Mouse (Mus musculus): ENCODE data around the gene Olfr1140. TPM values are rescaled to one million over a fixed set of nuclear protein-coding genes. Genes with fewer than 3 reads are reported as not detected.

The Olfr1140 gene
- not detected in 2 replicates for polyA plus RNA-seq (2015; fragmentation: Nextera tagmentation; extraction: Ambion mirVana)

- Histone ChIP-seq H3K9me3 (no peaks in the 10 kb centered on the region), H3K36me3 (no peaks in the 10 kb centered on the region), H3K4me2 (no peak within 1 kb of the TSS), H3K27ac (replicated peaks) (no peak within 1 kb of the TSS), H3K9ac (no peak within 1 kb of the TSS), H3K4me3 (no peak within 1 kb of the TSS), H3K4me1 (replicated peaks) (no peaks in the 10 kb centered on the region), H3K27me3 (no peaks in the 10 kb centered on the region)
- WGBS: 70% methylated on average over 3 of the region's 3 CpGs
- no peak for ATAC-seq (ENCODE audit: low read depth)
These were observed at the start of gene Olfr1140 for GRCm38 (mm10) chr2:87743452-87743851. Olfr1140 (plus strand) TSS chr2:87743752.

- Histone ChIP-seq H3K9me3 (no peaks in the 10 kb centered on the region), H3K9ac (no peak within 1 kb of the TSS), H3K4me1 (replicated peaks) (no peaks in the 10 kb centered on the region), H3K36me3 (no peaks in the 10 kb centered on the region), H3K27me3 (no peaks in the 10 kb centered on the region), H3K27ac (replicated peaks) (no peak within 1 kb of the TSS), H3K4me2 (no peak within 1 kb of the TSS), H3K4me3 (no peak within 1 kb of the TSS)
- no peak for ATAC-seq (ENCODE audit: low read depth)
These were observed 49.7 kb upstream of the Olfr1140 start, which contains the start of gene Olfr1136 for GRCm38 (mm10) chr2:87693847-87694246. Olfr1136 (minus strand) TSS chr2:87693947.

DNA sequence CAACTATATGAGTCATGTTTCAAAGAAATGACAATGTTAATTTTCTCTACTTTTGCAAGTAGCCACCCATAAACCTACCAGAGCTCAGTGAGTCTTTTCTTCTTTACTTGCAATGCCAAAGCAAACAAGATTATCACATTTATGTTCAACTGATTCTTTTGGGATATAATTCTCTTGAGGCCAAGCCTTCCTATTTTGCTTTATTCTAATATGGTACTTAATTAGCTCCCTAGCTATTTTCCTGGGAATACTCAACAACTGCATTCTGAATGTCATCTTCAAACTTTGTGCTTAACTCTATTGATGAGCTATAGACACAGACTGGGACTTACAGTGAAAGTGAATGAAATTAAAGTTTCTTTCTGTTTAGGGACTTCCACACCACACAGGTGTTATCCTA is 30.5 kb upstream of the Olfr1140 start, which contains the start of gene Olfr1137:
Olfr1137 (minus strand) TSS at position 101 of the 400 bp plus-strand sequence.
- no peaks in the 10 kb centered on the region for H3K9me3 ChIP-seq
- H3K4me3 ChIP-seq: no peak within 1 kb of the TSS
- no peaks in the 10 kb centered on the region for H3K27me3 ChIP-seq
- H3K9ac ChIP-seq: no peak within 1 kb of the TSS
- H3K4me2 ChIP-seq: no peak within 1 kb of the TSS
- H3K4me1 ChIP-seq (replicated peaks): no peaks in the 10 kb centered on the region
- no peaks in the 10 kb centered on the region for H3K36me3 ChIP-seq
- ATAC-seq (ENCODE audit: low read depth): no peak
- no peak within 1 kb of the TSS for H3K27ac ChIP-seq (replicated peaks)

GRCm38 (mm10) chr2:87739878-87740277 is 3.7 kb upstream of the Olfr1140 start, which contains the start of gene Olfr1138:
Olfr1138 (minus strand) TSS chr2:87739978.
- WGBS: 89% methylated on average over 1 of the region's 1 CpGs
- no peaks in the 10 kb centered on the region for H3K4me1 ChIP-seq (replicated peaks)
- ATAC-seq (ENCODE audit: low read depth): no peak

DNA sequence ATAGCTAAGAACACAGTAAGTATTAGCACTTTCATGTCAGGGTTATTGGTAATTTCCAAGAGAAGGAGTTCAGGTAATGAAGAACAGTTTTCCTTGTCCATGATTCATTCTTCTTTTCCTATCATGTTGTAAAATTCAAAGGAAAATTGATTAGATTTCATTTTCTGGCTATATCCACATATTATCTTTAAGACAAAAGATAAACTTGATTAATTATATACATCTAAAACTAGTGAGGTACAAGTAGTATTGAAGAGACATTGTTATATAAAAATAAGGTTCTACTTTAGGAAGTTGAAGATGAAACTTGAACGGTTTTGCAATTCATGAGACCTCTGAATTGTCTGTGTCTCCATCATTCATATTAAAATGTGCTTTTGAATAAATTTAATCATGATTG is 10.3 kb downstream of the Olfr1140 start, which contains the start of gene Olfr1141:
Olfr1141 (minus strand) TSS at position 101 of the 400 bp plus-strand sequence.
- H3K9ac ChIP-seq: no peak within 1 kb of the TSS
- H3K9me3 ChIP-seq: no peaks in the 10 kb centered on the region
- no peak within 1 kb of the TSS for H3K4me3 ChIP-seq
- 83% methylated on average over 1 of the region's 1 CpGs for WGBS
- no peaks in the 10 kb centered on the region for H3K27me3 ChIP-seq
- H3K27ac ChIP-seq (replicated peaks): no peak within 1 kb of the TSS
- ATAC-seq (ENCODE audit: low read depth): no peak
- H3K36me3 ChIP-seq: no peaks in the 10 kb centered on the region
- no peak within 1 kb of the TSS for H3K4me2 ChIP-seq
- H3K4me1 ChIP-seq (replicated peaks): no peaks in the 10 kb centered on the region

More at GRCm38 (mm10) chr2:87739878-87740277, 3.7 kb upstream of the Olfr1140 start, which contains the start of gene Olfr1138:
- H3K27ac ChIP-seq (replicated peaks): no peak within 1 kb of the TSS
- no peak within 1 kb of the TSS for H3K4me2 ChIP-seq
- H3K9me3 ChIP-seq: no peaks in the 10 kb centered on the region
- H3K4me3 ChIP-seq: no peak within 1 kb of the TSS
- H3K36me3 ChIP-seq: no peaks in the 10 kb centered on the region
- no peaks in the 10 kb centered on the region for H3K27me3 ChIP-seq
- H3K9ac ChIP-seq: no peak within 1 kb of the TSS

DNA sequence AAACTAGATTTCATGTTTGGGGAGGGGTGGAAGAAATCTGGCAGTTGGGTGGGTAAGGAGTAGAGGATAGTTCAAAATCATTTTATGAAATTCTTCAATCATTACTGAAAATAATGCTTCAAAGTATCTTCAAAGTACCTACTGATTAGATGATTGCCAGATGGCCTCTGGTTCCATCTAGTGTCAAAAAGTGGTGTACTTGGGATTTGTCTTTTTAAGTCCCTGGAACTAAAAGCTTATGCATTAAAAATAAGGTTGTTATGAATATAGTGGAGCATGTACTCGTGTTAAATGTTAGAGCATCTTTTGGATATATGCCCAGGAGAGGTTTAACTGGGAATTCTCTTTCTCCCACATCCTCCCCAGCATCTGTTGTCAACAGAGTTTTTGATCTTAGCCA is 32.6 kb downstream of the Olfr1140 start:
- H3K36me3 ChIP-seq: no peaks in the 10 kb centered on the region
- H3K4me3 ChIP-seq: no peak overlapping the region
- no peak overlapping the region for H3K4me2 ChIP-seq
- no peaks in the 10 kb centered on the region for H3K4me1 ChIP-seq (replicated peaks)
- no peak overlapping the region for H3K9ac ChIP-seq
- no peaks in the 10 kb centered on the region for H3K27me3 ChIP-seq
- no peak overlapping the region for H3K27ac ChIP-seq (replicated peaks)
- WGBS: 45% methylated on average over 1 of the region's 1 CpGs
- no peaks in the 10 kb centered on the region for H3K9me3 ChIP-seq
- ATAC-seq (ENCODE audit: low read depth): no peak

GRCm38 (mm10) chr2:87779183-87779582 is 35.6 kb downstream of the Olfr1140 start, which contains the start of gene Olfr152:
Olfr152 (plus strand) TSS chr2:87779483.
- Histone ChIP-seq H3K27me3 (no peaks in the 10 kb centered on the region), H3K4me1 (replicated peaks) (no peaks in the 10 kb centered on the region), H3K4me3 (no peak within 1 kb of the TSS), H3K9me3 (no peaks in the 10 kb centered on the region), H3K4me2 (no peak within 1 kb of the TSS), H3K9ac (no peak within 1 kb of the TSS), H3K27ac (replicated peaks) (no peak within 1 kb of the TSS), H3K36me3 (no peaks in the 10 kb centered on the region)
- 77% methylated on average over 4 of the region's 4 CpGs for WGBS
- no peak for ATAC-seq (ENCODE audit: low read depth)

Other genes with a start within 250 kb of the Olfr1140 start
- not detected in 2 replicates for gene Pramel7, start 246.7 kb upstream of the Olfr1140 start, polyA plus RNA-seq (2015; fragmentation: Nextera tagmentation; extraction: Ambion mirVana)
- not detected in 2 replicates for gene Pramel6, start 237.2 kb upstream of the Olfr1140 start, polyA plus RNA-seq (2015; fragmentation: Nextera tagmentation; extraction: Ambion mirVana)
- gene Olfr153, start 212.0 kb upstream of the Olfr1140 start, polyA plus RNA-seq (2015; fragmentation: Nextera tagmentation; extraction: Ambion mirVana): not detected in 2 replicates
- gene Olfr1128, start 198.2 kb upstream of the Olfr1140 start, polyA plus RNA-seq (2015; fragmentation: Nextera tagmentation; extraction: Ambion mirVana): not detected in 2 replicates
- gene Olfr1129, start 169.8 kb upstream of the Olfr1140 start, polyA plus RNA-seq (2015; fragmentation: Nextera tagmentation; extraction: Ambion mirVana): not detected in 2 replicates
- not detected in 2 replicates for gene Olfr1130, start 137.5 kb upstream of the Olfr1140 start, polyA plus RNA-seq (2015; fragmentation: Nextera tagmentation; extraction: Ambion mirVana)
- gene Olfr1131, start 116.6 kb upstream of the Olfr1140 start, polyA plus RNA-seq (2015; fragmentation: Nextera tagmentation; extraction: Ambion mirVana): not detected in 2 replicates
- not detected in 2 replicates for gene Olfr1132, start 106.2 kb upstream of the Olfr1140 start, polyA plus RNA-seq (2015; fragmentation: Nextera tagmentation; extraction: Ambion mirVana)
- gene Olfr1133, start 96.4 kb upstream of the Olfr1140 start, polyA plus RNA-seq (2015; fragmentation: Nextera tagmentation; extraction: Ambion mirVana): not detected in 2 replicates
- not detected in 2 replicates for gene Olfr1134, start 85.3 kb upstream of the Olfr1140 start, polyA plus RNA-seq (2015; fragmentation: Nextera tagmentation; extraction: Ambion mirVana)
- gene Olfr1135, start 70.1 kb upstream of the Olfr1140 start, polyA plus RNA-seq (2015; fragmentation: Nextera tagmentation; extraction: Ambion mirVana): not detected in 2 replicates
- gene Olfr1136, start 49.8 kb upstream of the Olfr1140 start, polyA plus RNA-seq (2015; fragmentation: Nextera tagmentation; extraction: Ambion mirVana): not detected in 2 replicates
- not detected in 2 replicates for gene Olfr1137, start 30.6 kb upstream of the Olfr1140 start, polyA plus RNA-seq (2015; fragmentation: Nextera tagmentation; extraction: Ambion mirVana)
- not detected in 2 replicates for gene Olfr1138, start 3.8 kb upstream of the Olfr1140 start, polyA plus RNA-seq (2015; fragmentation: Nextera tagmentation; extraction: Ambion mirVana)
- gene Olfr1141, start 10.2 kb downstream of the Olfr1140 start, polyA plus RNA-seq (2015; fragmentation: Nextera tagmentation; extraction: Ambion mirVana): not detected in 2 replicates
- not detected in 2 replicates for gene Olfr152, start 35.7 kb downstream of the Olfr1140 start, polyA plus RNA-seq (2015; fragmentation: Nextera tagmentation; extraction: Ambion mirVana)
- gene Olfr1143, start 56.8 kb downstream of the Olfr1140 start, polyA plus RNA-seq (2015; fragmentation: Nextera tagmentation; extraction: Ambion mirVana): not detected in 2 replicates
- gene Olfr1145, start 66.1 kb downstream of the Olfr1140 start, polyA plus RNA-seq (2015; fragmentation: Nextera tagmentation; extraction: Ambion mirVana): not detected in 2 replicates
- not detected in 2 replicates for gene Olfr1148, start 86.8 kb downstream of the Olfr1140 start, polyA plus RNA-seq (2015; fragmentation: Nextera tagmentation; extraction: Ambion mirVana)
- gene Olfr1150-ps1, start 100.2 kb downstream of the Olfr1140 start, polyA plus RNA-seq (2015; fragmentation: Nextera tagmentation; extraction: Ambion mirVana): not detected in 2 replicates
- gene Olfr1151, start 112.1 kb downstream of the Olfr1140 start, polyA plus RNA-seq (2015; fragmentation: Nextera tagmentation; extraction: Ambion mirVana): not detected in 2 replicates
- not detected in 2 replicates for gene Olfr1152, start 122.7 kb downstream of the Olfr1140 start, polyA plus RNA-seq (2015; fragmentation: Nextera tagmentation; extraction: Ambion mirVana)
- not detected in 2 replicates for gene Olfr1153, start 151.2 kb downstream of the Olfr1140 start, polyA plus RNA-seq (2015; fragmentation: Nextera tagmentation; extraction: Ambion mirVana)
- not detected in 2 replicates for gene Olfr1154, start 161.4 kb downstream of the Olfr1140 start, polyA plus RNA-seq (2015; fragmentation: Nextera tagmentation; extraction: Ambion mirVana)
- not detected in 2 replicates for gene Olfr1155, start 201.4 kb downstream of the Olfr1140 start, polyA plus RNA-seq (2015; fragmentation: Nextera tagmentation; extraction: Ambion mirVana)
- gene Olfr1156, start 209.3 kb downstream of the Olfr1140 start, polyA plus RNA-seq (2015; fragmentation: Nextera tagmentation; extraction: Ambion mirVana): not detected in 2 replicates
- gene Olfr1157, start 224.5 kb downstream of the Olfr1140 start, polyA plus RNA-seq (2015; fragmentation: Nextera tagmentation; extraction: Ambion mirVana): not detected in 2 replicates
- gene Olfr74, start 230.9 kb downstream of the Olfr1140 start, polyA plus RNA-seq (2015; fragmentation: Nextera tagmentation; extraction: Ambion mirVana): not detected in 2 replicates
- not detected in 2 replicates for gene Olfr1158, start 246.4 kb downstream of the Olfr1140 start, polyA plus RNA-seq (2015; fragmentation: Nextera tagmentation; extraction: Ambion mirVana)

All from neural tube, embryonic 13.5 days (tissue).